Comparison of ENCODE assay signal across 12 mouse cellular contexts in the genomic region with DNA sequence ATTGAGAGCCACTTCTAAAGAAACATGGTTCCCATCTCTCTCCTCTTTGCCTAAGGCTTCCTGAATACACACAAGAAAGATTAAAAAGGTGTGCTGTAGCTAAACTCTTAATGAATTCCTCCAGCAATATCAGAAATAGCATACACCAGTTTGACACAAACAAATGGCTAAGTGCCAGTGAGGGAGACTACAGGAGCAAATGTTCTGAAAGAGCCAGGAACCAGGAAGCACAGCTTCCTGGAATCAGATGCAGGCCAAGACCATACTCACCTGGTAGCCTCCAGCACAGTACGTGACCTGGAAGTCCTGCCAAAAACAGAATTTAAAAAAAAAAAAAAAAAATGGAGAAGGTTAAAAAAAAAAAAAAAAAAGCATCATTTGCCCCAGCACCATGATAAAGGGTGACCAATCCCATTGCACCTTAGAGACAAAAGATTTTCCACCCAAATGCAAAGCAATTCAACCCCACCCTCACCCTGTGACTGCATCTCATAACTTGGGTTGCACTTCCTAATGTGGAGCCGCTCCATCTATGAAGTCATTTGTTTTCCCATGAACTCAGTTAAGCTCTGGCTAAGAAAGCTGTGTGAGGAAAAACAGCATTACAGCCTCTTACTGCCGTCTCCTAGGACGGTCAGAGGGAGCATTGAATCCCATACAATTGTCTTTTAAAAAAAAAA.
DNase-seq lines count a peak whose midpoint lies in the region; ATAC-seq and TF ChIP-seq lines count a peak whose summit lies in the region.
"Had no signal": no experiment of that assay in that cellular context is flagged by ENCODE, and none has a peak within 500 bp of the region (broad histone marks: within the 10 kb centered on the region; RNA-seq: fewer than 3 reads in every experiment).

No protein-coding gene starts in this region.

- no peaks in the 10 kb centered on the region for H3K27me3 ChIP-seq in heart, embryonic 11.5 days (ENCODE audit: control insufficient read depth, insufficient read depth, low read length)
- H3K27me3 ChIP-seq: hindbrain, embryonic 12.5 days; Patski had no signal

- no peaks in the 10 kb centered on the region for H3K36me3 ChIP-seq in heart, embryonic 11.5 days (ENCODE audit: control insufficient read depth, insufficient read depth, low read length)
- H3K36me3 ChIP-seq: hindbrain, embryonic 12.5 days had no signal

- H3K4me1 ChIP-seq in heart, embryonic 11.5 days (ENCODE audit: control insufficient read depth, insufficient read depth, low read length), result no peaks in the 10 kb centered on the region
- H3K4me1 ChIP-seq: hindbrain, embryonic 12.5 days had no signal

- TF ChIP-seq CTCF in left cerebral cortex, adult 2 months (IDR thresholded peaks at IDR 0.05), result no peak

- no peak overlapping the region for H3K4me3 ChIP-seq in heart, embryonic 11.5 days (ENCODE audit: low read depth, low read length)
- no peak overlapping the region for H3K4me3 ChIP-seq in left cerebral cortex, adult 2 months
- H3K4me3 ChIP-seq: hindbrain, embryonic 12.5 days had no signal

- no peak overlapping the region for H3K9ac ChIP-seq in heart, embryonic 11.5 days (ENCODE audit: low read depth, low read length)
- H3K9ac ChIP-seq: hindbrain, embryonic 12.5 days; liver, postnatal 0 days had no signal

- peak; percentile 62 to 79 for DNase-seq in heart, adult 18-20 months
- DNase-seq in cerebellum, adult 11 months, result peak; percentile 8
- DNase-seq in cerebellum, postnatal 25 days, result peak; percentile 18 to 41
- DNase-seq in heart, postnatal 10 days, result peak; percentile 62 to 72
- DNase-seq in lung, postnatal 36 days, result no peak
- DNase-seq in left cerebral cortex, adult 2 months (ENCODE audit: extremely low spot score in 1 of 2, low spot score in 2 of 2), result no peak
- no peak for DNase-seq in right cerebral cortex, postnatal 10 days (ENCODE audit: low spot score in 2 of 2)
- DNase-seq: liver, postnatal 0 days; thymus, postnatal 4 days had no signal

- intact Hi-C loops in heart, postnatal 10 days (cut with DNase I), result no loop called here
- intact Hi-C loops in left cerebral cortex, adult 2 months (cut with DNase I), result no loop called here

- H3K4me2 ChIP-seq in heart, embryonic 11.5 days, result no peak overlapping the region
- H3K4me2 ChIP-seq: hindbrain, embryonic 12.5 days had no signal

- no peak for ATAC-seq in heart, embryonic 11.5 days (replicated peaks; ENCODE audit: insufficient number of reproducible peaks, low FRiP score, low TSS enrichment)
- ATAC-seq: liver, postnatal 0 days; Patski had no signal

- 52% methylated on average over 4 of the region's 4 CpGs for WGBS in heart, embryonic 11.5 days (ENCODE audit: insufficient replicate concordance)

- H3K27ac ChIP-seq in heart, embryonic 11.5 days (ENCODE audit: low read depth, low read length), result no peak overlapping the region
- no peak overlapping the region for H3K27ac ChIP-seq in left cerebral cortex, adult 2 months
- H3K27ac ChIP-seq: hindbrain, embryonic 12.5 days had no signal

- H3K9me3 ChIP-seq in heart, embryonic 11.5 days (replicated peaks; ENCODE audit: control insufficient read depth, low read length), result no peaks in the 10 kb centered on the region
- H3K9me3 ChIP-seq: hindbrain, embryonic 12.5 days had no signal

Comparison
In these comparisons a context has a peak if more than half of its experiments do, and no peak if none do; other contexts are left out.
1. DNase-seq: peak in heart, adult 18-20 months (2 of 2), cerebellum, adult 11 months (single experiment), cerebellum, postnatal 25 days (2 of 2) and heart, postnatal 10 days (2 of 2); none in lung, postnatal 36 days (single experiment), left cerebral cortex, adult 2 months (0 of 2) and right cerebral cortex, postnatal 10 days (0 of 2).